Mouse (Mus musculus) lung, embryonic 16.5 days (tissue): ENCODE measurements around the gene Ndufa4l2. TPM values are rescaled to one million over a fixed set of nuclear protein-coding genes. Genes with fewer than 3 reads are reported as not detected.
A peak's percentile ranks its signal among the peaks of the same experiment; 100 is the strongest.

ENCODE experiments used
- ATAC-seq: fragments of 200-750 bp; cut with Nextera tagmentation; 2 replicates; pipeline ENCODE4 v1.8.0; 2017; ENCODE audit warnings: low read depth, mild to moderate bottlenecking, moderate library complexity
- H3K27ac ChIP-seq: fragments of 300-500 bp; sonication (generic); 2 replicates; pipeline ENCODE4 v1.5.1; 2014; ENCODE audit warnings: mild to moderate bottlenecking, control low read depth, low read length
- H3K27me3 ChIP-seq: fragments of 300-500 bp; sonication (generic); 2 replicates; pipeline ENCODE4 v1.6.1; 2014; ENCODE audit warnings: low read depth, low read length, mixed read lengths; ENCODE audit not compliant: control insufficient read depth, insufficient read depth
- H3K36me3 ChIP-seq: fragments of 300-500 bp; sonication (generic); 2 replicates; pipeline ENCODE4 v1.6.1; 2014; ENCODE audit warnings: low read length; ENCODE audit not compliant: control insufficient read depth, insufficient read depth
- H3K4me1 ChIP-seq: fragments of 300-500 bp; sonication (generic); replicated peaks from 2 replicates; pipeline ENCODE4 v1.6.1; 2014; ENCODE audit warnings: low read length, mixed read lengths; ENCODE audit not compliant: control insufficient read depth, insufficient read depth
- H3K4me2 ChIP-seq: fragments of 300-500 bp; sonication (generic); 2 replicates; pipeline ENCODE4 v1.6.1; 2014; ENCODE audit warnings: low read depth, low read length, control low read depth
- H3K4me3 ChIP-seq: fragments of 300-500 bp; sonication (generic); 2 replicates; pipeline ENCODE4 v1.5.1; 2014; ENCODE audit warnings: mild to moderate bottlenecking, low read length, control low read depth
- H3K9ac ChIP-seq: fragments of 300-500 bp; sonication (generic); 2 replicates; pipeline ENCODE4 v1.6.1; 2014; ENCODE audit warnings: low read length, control low read depth
- H3K9me3 ChIP-seq: fragments of 300-500 bp; sonication (generic); 2 replicates; pipeline ENCODE4 v1.6.1; 2016; ENCODE audit warnings: low read length; ENCODE audit not compliant: control insufficient read depth
- WGBS: fragments of 180-500 bp; shearing (Covaris S2); extraction: QIAGEN DNeasy Blood & Tissue Kit; methylation state at CpG from one replicate; pipeline ENCODE4 v1.1.7; 2014; 5-methylcytosine and 5-hydroxymethylcytosine counted together
- polyA plus RNA-seq: library from polyadenylated mRNA; unstranded; fragments of >200 nt; fragmentation: Nextera tagmentation; extraction: Ambion mirVana; gene quantifications from 2 replicates; pipeline ENCODE4 v1.2.1, GENCODE M21; 2015

Ndufa4l2 gene
- polyA plus RNA-seq, 1 experiment from 2014 or later, result 155 TPM

- H3K27me3 ChIP-seq, result peaks cover 52% of the 10 kb centered on the region
These were observed 22.0 kb downstream of the Ndufa4l2 start for GRCm38 (mm10) chr10:127536586-127537314.

GRCm38 (mm10) chr10:127537854-127538583 is 23.3 kb downstream of the Ndufa4l2 start:
- Histone ChIP-seq H3K27me3 (peaks cover 39% of the 10 kb centered on the region), H3K9me3 (no peaks in the 10 kb centered on the region), H3K36me3 (peaks cover 15% of the 10 kb centered on the region), H3K4me3 (no peak overlapping the region), H3K4me1 (peaks cover 12% of the 10 kb centered on the region), H3K9ac (no peak overlapping the region), H3K27ac (no peak overlapping the region), H3K4me2 (no peak overlapping the region)
- WGBS, result 28% methylated on average over 7 of the region's 7 CpGs
- ATAC-seq, result peak; percentile 29; the same call in 1 of the 2 replicates

More at GRCm38 (mm10) chr10:127536586-127537314, 22.0 kb downstream of the Ndufa4l2 start:
- no peak overlapping the region for H3K4me3 ChIP-seq
- H3K9ac ChIP-seq, result no peak overlapping the region
- H3K4me1 ChIP-seq, result peaks cover 12% of the 10 kb centered on the region
- 10% methylated on average over 8 of the region's 8 CpGs for WGBS
- no peaks in the 10 kb centered on the region for H3K9me3 ChIP-seq
- no peak overlapping the region for H3K27ac ChIP-seq
- H3K4me2 ChIP-seq, result no peak overlapping the region
- ATAC-seq, result no peak
- H3K36me3 ChIP-seq, result peaks cover 6% of the 10 kb centered on the region

- WGBS, result 92% methylated on average over 8 of the region's 8 CpGs
These were observed 26.7 kb downstream of the Ndufa4l2 start for GRCm38 (mm10) chr10:127541510-127541909.

GRCm38 (mm10) chr10:127542084-127542483 is 27.3 kb downstream of the Ndufa4l2 start:
- Histone ChIP-seq H3K9ac (no peak overlapping the region), H3K9me3 (no peaks in the 10 kb centered on the region), H3K36me3 (peaks cover 29% of the 10 kb centered on the region), H3K27me3 (0 out of 2 replicates have a peak, but pooled peaks cover 1% of the 10 kb centered on the region), H3K27ac (no peak overlapping the region), H3K4me1 (no peaks in the 10 kb centered on the region), H3K4me2 (no peak overlapping the region), H3K4me3 (no peak overlapping the region)
- WGBS, result 74% methylated on average over 13 of the region's 13 CpGs
- ATAC-seq, result no peak

More at GRCm38 (mm10) chr10:127541510-127541909, 26.7 kb downstream of the Ndufa4l2 start:
- H3K36me3 ChIP-seq, result peaks cover 29% of the 10 kb centered on the region
- H3K4me3 ChIP-seq, result no peak overlapping the region
- no peak for ATAC-seq
- H3K4me1 ChIP-seq, result no peaks in the 10 kb centered on the region
- H3K27me3 ChIP-seq, result peaks cover 4% of the 10 kb centered on the region
- H3K9me3 ChIP-seq, result no peaks in the 10 kb centered on the region
- no peak overlapping the region for H3K4me2 ChIP-seq
- no peak overlapping the region for H3K9ac ChIP-seq
- H3K27ac ChIP-seq, result no peak overlapping the region

- Histone ChIP-seq H3K4me2 (no peak overlapping the region), H3K4me1 (no peaks in the 10 kb centered on the region), H3K27me3 (no peaks in the 10 kb centered on the region), H3K4me3 (no peak overlapping the region), H3K9me3 (no peaks in the 10 kb centered on the region), H3K9ac (no peak overlapping the region), H3K27ac (no peak overlapping the region), H3K36me3 (peaks cover 29% of the 10 kb centered on the region)
- WGBS, result 57% methylated on average over 6 of the region's 6 CpGs
- ATAC-seq, result no peak
These were observed 28.0 kb downstream of the Ndufa4l2 start for GRCm38 (mm10) chr10:127542720-127543119.

- Histone ChIP-seq H3K9ac (no peak overlapping the region), H3K4me3 (no peak overlapping the region), H3K9me3 (no peaks in the 10 kb centered on the region), H3K4me1 (no peaks in the 10 kb centered on the region), H3K27me3 (no peaks in the 10 kb centered on the region), H3K4me2 (no peak overlapping the region), H3K27ac (no peak overlapping the region), H3K36me3 (peaks cover 38% of the 10 kb centered on the region)
- ATAC-seq, result no peak
- WGBS, result 72% methylated on average over 3 of the region's 3 CpGs
These were observed 29.1 kb downstream of the Ndufa4l2 start for GRCm38 (mm10) chr10:127543916-127544315.

- 79% methylated on average over 20 of the region's 20 CpGs for WGBS
These were observed 29.6 kb downstream of the Ndufa4l2 start for GRCm38 (mm10) chr10:127544375-127544774.

GRCm38 (mm10) chr10:127546505-127546904 is 31.7 kb downstream of the Ndufa4l2 start:
- Histone ChIP-seq H3K9ac (no peak overlapping the region), H3K27ac (no peak overlapping the region), H3K4me1 (no peaks in the 10 kb centered on the region), H3K36me3 (peaks cover 51% of the 10 kb centered on the region), H3K4me2 (no peak overlapping the region), H3K9me3 (no peaks in the 10 kb centered on the region), H3K27me3 (no peaks in the 10 kb centered on the region), H3K4me3 (no peak overlapping the region)
- ATAC-seq, result no peak
- 80% methylated on average over 7 of the region's 7 CpGs for WGBS

More at GRCm38 (mm10) chr10:127544375-127544774, 29.6 kb downstream of the Ndufa4l2 start:
- ATAC-seq, result no peak
- no peak overlapping the region for H3K27ac ChIP-seq
- no peaks in the 10 kb centered on the region for H3K9me3 ChIP-seq
- H3K27me3 ChIP-seq, result no peaks in the 10 kb centered on the region
- H3K4me2 ChIP-seq, result no peak overlapping the region
- H3K4me3 ChIP-seq, result no peak overlapping the region
- no peaks in the 10 kb centered on the region for H3K4me1 ChIP-seq
- no peak overlapping the region for H3K9ac ChIP-seq
- peaks cover 40% of the 10 kb centered on the region for H3K36me3 ChIP-seq

- no peak for ATAC-seq
- H3K9me3 ChIP-seq, result no peaks in the 10 kb centered on the region
- no peak overlapping the region for H3K4me3 ChIP-seq
- H3K4me1 ChIP-seq, result no peaks in the 10 kb centered on the region
- 90% methylated on average over 15 of the region's 15 CpGs for WGBS
- peaks cover 48% of the 10 kb centered on the region for H3K36me3 ChIP-seq
- no peaks in the 10 kb centered on the region for H3K27me3 ChIP-seq
- no peak overlapping the region for H3K4me2 ChIP-seq
- H3K9ac ChIP-seq, result no peak overlapping the region
- H3K27ac ChIP-seq, result no peak overlapping the region
These were observed 33.5 kb downstream of the Ndufa4l2 start for GRCm38 (mm10) chr10:127548236-127548635.
